Mouse (Mus musculus) embryo, embryonic 10 days (tissue): ENCODE data around the gene Auts2.
A peak's percentile ranks its signal among the peaks of the same experiment; 100 is the strongest.

Experiments
- DNase-seq: peaks from one replicate; pipeline ENCODE4 v3.0.0-alpha.2; 2015; ENCODE audit warnings: low spot score

Auts2 gene

GRCm38 (mm10) chr5:131906313-131906712 is 636.8 kb downstream of the Auts2 start:
- DNase-seq, result no peak

- DNase-seq, result peak; percentile 27
Observed at GRCm38 (mm10) chr5:131904478-131904877, 638.7 kb downstream of the Auts2 start.

GRCm38 (mm10) chr5:131898048-131898638 is 645.0 kb downstream of the Auts2 start:
- no peak for DNase-seq

GRCm38 (mm10) chr5:131886636-131887035 is 656.5 kb downstream of the Auts2 start:
- DNase-seq, result no peak

- DNase-seq, result no peak
Observed at GRCm38 (mm10) chr5:131876569-131876968, 666.6 kb downstream of the Auts2 start.

- no peak for DNase-seq
Observed at GRCm38 (mm10) chr5:131875976-131876375, 667.2 kb downstream of the Auts2 start.

- no peak for DNase-seq
Observed at GRCm38 (mm10) chr5:131873116-131873515, 670.0 kb downstream of the Auts2 start.

GRCm38 (mm10) chr5:131869711-131870499 is 673.2 kb downstream of the Auts2 start:
- DNase-seq, result no peak

GRCm38 (mm10) chr5:131865200-131865599 is 677.9 kb downstream of the Auts2 start:
- DNase-seq, result no peak

GRCm38 (mm10) chr5:131857976-131858375 is 685.2 kb downstream of the Auts2 start:
- no peak for DNase-seq

GRCm38 (mm10) chr5:131855358-131855757 is 687.8 kb downstream of the Auts2 start:
- peak; percentile 82 for DNase-seq

GRCm38 (mm10) chr5:131851597-131852453 is 691.3 kb downstream of the Auts2 start:
- peak; percentile 71 for DNase-seq

- DNase-seq, result no peak
Observed at GRCm38 (mm10) chr5:131850632-131851335, 692.4 kb downstream of the Auts2 start.

GRCm38 (mm10) chr5:131849644-131850043 is 693.5 kb downstream of the Auts2 start:
- DNase-seq, result no peak

GRCm38 (mm10) chr5:131844519-131844800 is 698.7 kb downstream of the Auts2 start:
- peak; percentile 31 for DNase-seq

GRCm38 (mm10) chr5:131843766-131844518 is 699.2 kb downstream of the Auts2 start:
- no peak for DNase-seq

GRCm38 (mm10) chr5:131839657-131840315 is 703.4 kb downstream of the Auts2 start:
- peak; percentile 39 for DNase-seq

GRCm38 (mm10) chr5:131839023-131839422 is 704.1 kb downstream of the Auts2 start:
- DNase-seq, result no peak

- no peak for DNase-seq
Observed at GRCm38 (mm10) chr5:131838064-131838463, 705.1 kb downstream of the Auts2 start.

- no peak for DNase-seq
Observed at GRCm38 (mm10) chr5:131836014-131836735, 707.0 kb downstream of the Auts2 start.
